10 mouse cellular contexts compared by ENCODE assay signal in genomic region chr5:73193627-73194026, GRCm38 (mm10).
A peak's percentile ranks its signal among the peaks of the same experiment; 100 is the strongest.
DNase-seq lines count a peak whose midpoint lies in the region; ATAC-seq lines count a peak whose summit lies in the region.
"Had no signal": no experiment of that assay in that cellular context is flagged by ENCODE, and none has a peak within 500 bp of the region (broad histone marks: within the 10 kb centered on the region; RNA-seq: fewer than 3 reads in every experiment).

No protein-coding gene starts in this region.

- no peak for ATAC-seq in heart, embryonic 16.5 days (replicated peaks; ENCODE audit: extremely low read depth, insufficient read depth, low FRiP score)
- ATAC-seq in lung, embryonic 15.5 days (ENCODE audit: borderline replicate concordance, extremely low read depth, low FRiP score, low TSS enrichment), result no peak

- peak; percentile 92 for DNase-seq in heart, adult 11 months
- no peak for DNase-seq in heart, postnatal 14 days
- peak; percentile 67 for DNase-seq in 416B (ENCODE audit: low read depth)
- DNase-seq in left cerebral cortex, adult 9 months (ENCODE audit: low spot score in 2 of 2), result no peak
- DNase-seq in embryo, embryonic 10 days (ENCODE audit: low spot score), result no peak
- DNase-seq in adrenal gland, adult 18-20 months (ENCODE audit: low spot score in 2 of 2), result no peak
- DNase-seq: kidney, adult 18-20 months had no signal

- no peak overlapping the region for H3K4me3 ChIP-seq in heart, embryonic 16.5 days (ENCODE audit: low read length)
- H3K4me3 ChIP-seq in lung, embryonic 15.5 days, result no peak overlapping the region
- H3K4me3 ChIP-seq: embryonic facial prominence, embryonic 15.5 days had no signal

- H3K9ac ChIP-seq in heart, embryonic 16.5 days (ENCODE audit: low read length), result peak overlapping the region; percentile 31; the same call in 1 of the 2 replicates
- H3K9ac ChIP-seq in lung, embryonic 15.5 days, result no peak overlapping the region
- H3K9ac ChIP-seq: embryonic facial prominence, embryonic 15.5 days had no signal

- peak overlapping the region; percentile 62 for H3K27ac ChIP-seq in heart, embryonic 16.5 days (ENCODE audit: low read length)
- peak overlapping the region; percentile 30; the same call in 1 of the 2 replicates for H3K27ac ChIP-seq in lung, embryonic 15.5 days
- H3K27ac ChIP-seq: embryonic facial prominence, embryonic 15.5 days had no signal

- H3K4me2 ChIP-seq in heart, embryonic 16.5 days (ENCODE audit: low read depth, low read length), result peak overlapping the region; percentile 36
- peak overlapping the region; percentile 35 for H3K4me2 ChIP-seq in lung, embryonic 15.5 days
- H3K4me2 ChIP-seq: embryonic facial prominence, embryonic 15.5 days had no signal

- peaks cover 23% of the 10 kb centered on the region for H3K4me1 ChIP-seq in heart, embryonic 16.5 days (ENCODE audit: control insufficient read depth, insufficient read depth, low read length)
- peaks cover 15% of the 10 kb centered on the region for H3K4me1 ChIP-seq in lung, embryonic 15.5 days
- H3K4me1 ChIP-seq: embryonic facial prominence, embryonic 15.5 days had no signal

- no peaks in the 10 kb centered on the region; the same call in 1 of the 2 replicates for H3K36me3 ChIP-seq in heart, embryonic 16.5 days (ENCODE audit: control insufficient read depth, insufficient read depth)
- 0 out of 2 replicates have a peak, but pooled peaks cover 2% of the 10 kb centered on the region for H3K36me3 ChIP-seq in lung, embryonic 15.5 days

- intact Hi-C loops in heart, postnatal 14 days (cut with DNase I), result loop anchor here (5.0 kb wide), 1 partner anchor 61 kb away; no protein-coding TSS in a partner anchor

- WGBS in heart, embryonic 16.5 days, result 26% methylated on average over 10 of the region's 10 CpGs
- 30% methylated on average over 10 of the region's 10 CpGs for WGBS in lung, embryonic 15.5 days

- H3K27me3 ChIP-seq in heart, embryonic 16.5 days (ENCODE audit: control insufficient read depth, insufficient read depth, low read length), result no peaks in the 10 kb centered on the region
- no peaks in the 10 kb centered on the region for H3K27me3 ChIP-seq in lung, embryonic 15.5 days
- H3K27me3 ChIP-seq: embryonic facial prominence, embryonic 15.5 days had no signal

- 0 out of 2 replicates have a peak, but pooled peaks cover 4% of the 10 kb centered on the region for H3K9me3 ChIP-seq in heart, embryonic 16.5 days (replicated peaks; ENCODE audit: control insufficient read depth, low read length)
- 0 out of 2 replicates have a peak, but pooled peaks cover under 1% of the 10 kb centered on the region for H3K9me3 ChIP-seq in lung, embryonic 15.5 days
- H3K9me3 ChIP-seq: embryonic facial prominence, embryonic 15.5 days had no signal

Comparison
In these comparisons a context has a peak if more than half of its experiments do, and no peak if none do; other contexts are left out.
1. DNase-seq: peak in heart, adult 11 months (single experiment) and 416B (single experiment); none in heart, postnatal 14 days (0 of 2), left cerebral cortex, adult 9 months (0 of 2), embryo, embryonic 10 days (single experiment) and adrenal gland, adult 18-20 months (0 of 2).